Mouse (Mus musculus) cerebellum, postnatal 25 days (tissue): ENCODE results near the gene Cd300e.
"Not testable (repeated sequence)": the region's sequence is repeated elsewhere in the genome, so short reads cannot be mapped to it uniquely, and the experiment has no call there.

Experiments used
- DNase-seq, 2 experiments: peaks; one replicate each; pipeline ENCODE4 v3.0.0; 2021; ENCODE audit warnings: mixed read lengths in 2 of 2

Cd300e gene

DNA sequence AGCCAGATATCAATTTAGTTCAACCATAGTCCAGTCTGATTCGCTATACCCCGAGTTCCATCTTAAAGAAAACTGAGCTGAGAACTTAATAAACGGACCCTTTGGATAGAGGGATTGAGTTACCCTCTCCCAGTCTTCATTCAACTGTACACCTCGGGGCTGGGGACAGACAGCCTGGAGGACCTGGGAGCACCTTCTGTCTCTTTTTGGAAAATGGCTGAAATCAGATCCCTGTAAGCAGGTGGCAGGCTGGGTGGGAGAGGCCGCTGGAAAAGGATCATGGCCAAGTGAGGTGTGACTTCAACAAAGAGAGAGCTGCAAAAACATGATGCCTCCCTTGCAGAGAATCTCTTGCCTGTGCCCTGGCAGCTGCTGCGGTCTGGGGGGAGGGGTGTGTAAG is 20.2 kb upstream of the Cd300e start:
- DNase-seq: no peak

- DNase-seq: no peak
These were observed 19.4 kb upstream of the Cd300e start for GRCm38 (mm10) chr11:115081373-115081772.

DNA sequence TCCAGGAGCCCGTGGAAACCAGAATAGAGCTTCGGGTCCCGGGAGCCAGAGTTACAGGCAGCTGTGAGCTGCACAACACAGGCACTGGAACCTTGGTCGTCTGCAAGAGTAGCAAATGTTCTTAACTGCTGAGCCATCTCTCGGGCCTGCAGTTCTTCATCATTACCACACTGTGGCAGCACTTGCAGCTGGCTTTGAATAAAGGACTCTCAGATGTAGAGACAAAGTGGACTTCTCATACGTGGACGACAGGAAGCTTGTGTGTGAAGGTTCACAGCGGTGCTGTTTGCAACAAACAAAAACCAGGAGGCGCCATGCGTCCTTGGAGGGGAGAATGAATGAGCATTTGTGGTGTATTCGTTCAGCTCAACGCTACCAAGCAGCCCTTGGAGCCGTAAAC is 18.9 kb upstream of the Cd300e start:
- DNase-seq: peak; percentile 75

DNA sequence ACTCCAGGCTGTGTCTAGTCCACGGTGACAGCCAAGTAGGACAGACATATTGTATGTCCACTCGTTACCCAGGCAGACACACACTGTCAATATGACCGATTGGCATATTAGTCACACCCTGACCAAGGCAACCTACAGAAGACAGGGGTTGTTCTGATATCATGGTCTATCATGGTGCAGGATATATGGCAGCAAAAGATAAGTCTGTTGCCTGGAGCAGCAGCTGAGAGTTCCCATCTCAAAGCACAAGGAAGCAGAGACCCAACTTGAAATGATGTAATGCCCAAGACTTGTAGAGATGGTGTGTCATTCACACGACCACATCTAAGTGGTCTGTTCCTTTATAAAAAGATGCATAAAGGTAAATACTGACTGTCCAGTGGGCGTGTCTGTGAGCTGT is 16.7 kb upstream of the Cd300e start:
- no peak for DNase-seq

DNA sequence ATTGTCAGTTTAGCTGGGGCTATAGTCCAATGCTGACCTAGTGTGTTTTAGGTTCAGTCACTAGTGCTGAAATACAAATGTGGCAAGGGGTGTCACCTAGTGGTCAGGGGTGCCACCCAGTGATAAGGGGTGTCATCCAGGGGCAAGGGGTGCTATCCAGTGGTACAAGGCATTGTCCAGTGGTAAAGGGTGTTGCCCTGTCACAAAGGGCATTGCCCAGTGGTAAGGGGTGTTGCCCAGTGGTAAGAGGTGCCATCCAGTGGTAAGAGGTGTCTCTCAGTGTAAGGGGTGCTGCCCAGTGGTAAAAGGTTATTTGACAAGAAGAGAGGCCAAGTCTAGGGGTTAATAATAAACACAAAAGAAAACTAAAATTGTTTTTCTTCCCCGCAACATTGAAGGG is 15.5 kb upstream of the Cd300e start:
- no peak for DNase-seq

- no peak for DNase-seq
These were observed 13.9 kb upstream of the Cd300e start for GRCm38 (mm10) chr11:115075859-115076258.

- DNase-seq: no peak
These were observed 13.4 kb upstream of the Cd300e start for GRCm38 (mm10) chr11:115075407-115075806.

DNA sequence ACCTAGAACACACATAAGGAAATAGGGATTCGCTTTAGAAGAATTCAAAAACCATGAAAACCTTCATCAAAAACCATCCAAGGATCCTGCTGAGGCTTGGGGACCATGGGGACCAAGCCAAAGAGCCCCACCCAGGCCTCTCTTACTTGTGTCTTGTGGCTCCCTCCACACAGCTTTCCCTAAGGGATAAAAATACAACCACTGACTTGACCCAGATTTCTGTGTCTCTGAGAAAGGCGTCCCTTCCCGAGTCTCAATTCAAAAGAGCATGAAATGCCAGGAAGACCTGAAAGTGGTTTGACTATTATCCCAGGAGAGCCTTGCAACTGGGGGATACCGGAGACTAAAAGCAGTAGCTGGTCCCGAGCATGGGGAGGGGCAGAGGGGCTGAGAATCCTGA is 11.0 kb upstream of the Cd300e start:
- no peak for DNase-seq

DNA sequence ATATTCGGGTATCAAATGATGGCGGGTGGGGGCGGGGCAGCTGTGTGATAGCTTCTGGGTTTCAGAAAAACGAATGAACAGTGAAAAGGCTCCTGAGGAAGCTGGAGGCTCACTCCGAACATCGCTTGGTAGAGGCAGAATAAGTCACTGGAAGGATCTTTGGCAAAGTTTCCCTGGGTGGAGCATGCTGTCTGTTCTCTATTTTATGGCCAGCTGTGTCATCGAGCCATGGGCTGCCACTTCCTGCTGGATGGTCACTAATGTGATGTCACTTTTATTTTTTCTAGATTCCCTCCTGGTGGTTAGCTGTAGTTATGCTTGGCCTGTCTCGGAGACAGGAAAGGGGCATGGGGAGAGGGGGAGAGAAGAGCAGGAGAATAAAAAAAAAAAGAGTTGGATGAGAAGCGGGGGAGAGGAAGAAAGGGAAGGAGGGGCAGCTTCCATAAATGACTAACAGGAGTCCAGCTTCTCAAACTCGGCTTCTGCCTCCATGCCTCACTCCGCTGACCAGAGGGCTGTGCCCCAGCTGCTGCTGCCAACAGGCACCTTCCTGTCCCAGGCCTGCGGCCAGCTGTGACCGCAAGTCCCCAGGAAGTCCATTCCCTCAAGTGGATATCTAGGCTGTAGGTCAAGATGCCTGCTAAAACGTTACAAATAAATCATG is 9.8 kb upstream of the Cd300e start:
- no peak for DNase-seq

DNA sequence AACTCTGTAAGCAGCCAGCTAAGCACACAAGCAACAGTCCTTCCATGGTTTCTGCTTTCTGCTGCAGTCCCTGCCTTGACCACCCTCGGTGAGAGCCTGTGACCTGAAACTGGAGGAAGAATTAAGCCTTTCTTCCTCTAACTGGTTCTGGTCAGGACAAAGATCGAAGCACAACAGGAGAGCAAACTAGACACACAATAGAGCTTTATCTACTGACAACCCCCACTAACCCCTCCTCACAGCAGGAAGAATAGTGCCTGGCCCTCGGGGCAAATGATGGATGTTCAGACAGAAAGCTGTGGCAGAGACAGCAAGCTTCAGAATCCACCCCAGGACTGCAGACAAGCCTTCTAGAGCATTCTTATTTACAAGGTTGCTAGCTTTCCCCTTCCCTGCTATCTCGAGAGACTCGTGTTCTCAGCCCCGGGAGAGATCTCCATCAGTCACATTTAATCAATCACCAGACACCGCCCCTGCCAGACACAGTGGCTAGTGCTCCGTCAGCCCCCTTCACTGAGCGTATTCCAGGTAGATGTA is 9.1 kb upstream of the Cd300e start:
- no peak for DNase-seq

DNA sequence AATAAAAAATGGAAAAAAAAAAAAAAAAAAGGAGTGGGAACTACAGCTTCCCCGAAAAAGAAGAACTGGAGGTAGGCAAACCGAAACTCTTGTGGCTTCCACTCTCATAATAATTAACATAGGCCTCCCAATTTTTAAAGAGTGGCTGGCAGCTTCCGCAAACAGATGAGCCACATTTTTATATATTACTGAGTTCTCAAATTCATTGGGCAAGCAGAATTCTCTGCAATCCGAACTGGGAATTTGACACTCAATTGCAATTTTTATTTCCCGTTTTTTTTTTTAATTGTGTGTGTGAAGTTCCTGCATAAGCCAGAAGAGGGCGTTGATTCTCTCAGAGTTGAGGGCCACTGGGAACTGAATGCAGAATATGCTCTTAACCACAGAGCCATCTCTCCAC is 4.8 kb upstream of the Cd300e start:
- peak in 1 of 2 experiments; percentile 1 for DNase-seq

- no peak for DNase-seq
These were observed 2.2 kb downstream of the Cd300e start for GRCm38 (mm10) chr11:115059797-115060196.

DNA sequence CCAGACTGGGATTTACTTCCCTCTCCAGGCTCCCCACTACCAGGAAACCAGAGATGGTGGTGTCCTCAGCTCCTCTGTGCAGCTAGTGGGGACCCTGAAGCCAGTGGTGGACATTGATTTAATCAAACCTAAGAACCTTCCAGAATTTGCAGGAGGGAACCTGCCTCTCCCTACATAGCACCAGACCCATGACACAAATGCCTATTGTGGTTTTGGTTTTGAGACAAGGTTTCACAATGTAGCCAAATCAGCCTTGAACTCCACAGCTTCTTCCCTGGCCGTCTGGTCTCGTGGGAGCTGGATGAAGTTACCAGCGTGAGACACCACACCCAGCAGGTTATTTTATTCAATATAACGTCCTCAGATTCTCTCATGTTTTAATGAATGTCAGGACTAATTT is 3.3 kb downstream of the Cd300e start:
- DNase-seq: no peak

- no peak for DNase-seq
These were observed 7.4 kb downstream of the Cd300e start for GRCm38 (mm10) chr11:115054537-115054936.

GRCm38 (mm10) chr11:115052991-115053390 is 9.0 kb downstream of the Cd300e start:
- no peak for DNase-seq

GRCm38 (mm10) chr11:115052206-115052605 is 9.8 kb downstream of the Cd300e start:
- no peak for DNase-seq

DNA sequence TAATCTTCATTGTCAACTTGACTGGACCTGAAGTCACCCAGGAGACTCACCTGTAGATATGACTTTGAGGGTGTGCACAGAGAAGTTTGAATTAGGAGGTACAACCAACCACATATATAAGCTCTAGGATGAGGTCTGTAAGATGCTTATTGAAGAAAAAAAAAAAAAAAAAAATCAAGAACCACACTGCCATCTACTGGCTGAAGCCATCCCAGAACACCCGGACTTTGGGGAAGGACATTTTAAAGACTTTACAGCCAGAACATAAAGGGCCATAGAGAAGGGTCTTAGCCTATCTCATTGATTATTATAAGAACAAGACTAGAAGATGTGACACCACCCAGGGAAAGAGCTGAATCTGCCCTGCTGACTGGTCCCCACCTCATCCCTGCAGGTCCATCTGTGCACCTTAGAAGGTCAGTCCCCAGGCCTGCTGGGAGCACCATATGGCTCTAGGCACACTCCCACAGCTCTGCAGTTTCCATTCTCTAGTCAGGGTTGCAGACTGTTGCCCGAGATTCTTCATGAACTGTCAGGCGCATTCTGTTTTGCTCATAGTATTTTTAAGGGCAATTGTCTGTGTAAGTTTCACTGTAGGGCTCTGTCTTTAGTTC is 12.6 kb downstream of the Cd300e start:
- DNase-seq: peak; percentile 96 to 97

- DNase-seq: peak in 1 of 2 experiments; percentile 9
These were observed 13.7 kb downstream of the Cd300e start, which contains the start of gene Cd300ld3 for GRCm38 (mm10) chr11:115048259-115048658. Gene Cd300ld3, minus strand, starts transcription at chr11:115048409.

- not testable (repeated sequence) for DNase-seq
These were observed 24.3 kb downstream of the Cd300e start, which contains the start of gene Cd300ld5 for GRCm38 (mm10) chr11:115037669-115038068. Gene Cd300ld5, minus strand, starts transcription at chr11:115037769.

GRCm38 (mm10) chr11:115026912-115027311 is 35.1 kb downstream of the Cd300e start, which contains the start of gene Cd300ld4:
Gene Cd300ld4, minus strand, starts transcription at chr11:115027012.
- not testable (repeated sequence) for DNase-seq

- not testable (repeated sequence) for DNase-seq
These were observed 45.9 kb downstream of the Cd300e start, which contains the start of gene Cd300ld2 for GRCm38 (mm10) chr11:115016093-115016492. Gene Cd300ld2, minus strand, starts transcription at chr11:115016193.

GRCm38 (mm10) chr11:115004070-115004469 is 57.9 kb downstream of the Cd300e start:
- DNase-seq: no peak
